Mouse (Mus musculus): Measurements from ENCODE around the gene Pxylp1.
"Not testable (repeated sequence)": the region's sequence is repeated elsewhere in the genome, so short reads cannot be mapped to it uniquely, and the experiment has no call there.

The Pxylp1 gene

DNA sequence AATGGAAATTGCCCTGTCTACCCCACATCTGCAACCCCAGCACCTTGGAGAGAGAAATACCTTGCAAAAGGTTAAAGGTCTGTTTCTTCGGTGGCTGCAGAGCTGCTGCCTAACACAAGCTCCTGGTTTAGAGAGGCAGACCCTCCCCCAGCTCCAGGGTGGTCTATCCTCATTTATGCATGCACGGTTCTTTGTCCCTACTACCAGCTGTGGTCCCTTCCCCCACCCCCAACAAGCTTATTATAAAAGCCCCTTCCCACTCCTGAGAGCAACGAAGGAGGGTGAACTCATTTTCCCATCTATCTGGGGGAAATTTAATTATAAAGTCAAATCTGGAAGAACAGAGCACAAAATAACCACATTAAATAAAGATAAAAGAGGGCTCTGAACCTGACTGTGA lies at the start of gene Pxylp1:
Gene Pxylp1 (minus strand): TSS at position 124 of the 400 bp plus-strand sequence.
- no peak for DNase-seq

DNA sequence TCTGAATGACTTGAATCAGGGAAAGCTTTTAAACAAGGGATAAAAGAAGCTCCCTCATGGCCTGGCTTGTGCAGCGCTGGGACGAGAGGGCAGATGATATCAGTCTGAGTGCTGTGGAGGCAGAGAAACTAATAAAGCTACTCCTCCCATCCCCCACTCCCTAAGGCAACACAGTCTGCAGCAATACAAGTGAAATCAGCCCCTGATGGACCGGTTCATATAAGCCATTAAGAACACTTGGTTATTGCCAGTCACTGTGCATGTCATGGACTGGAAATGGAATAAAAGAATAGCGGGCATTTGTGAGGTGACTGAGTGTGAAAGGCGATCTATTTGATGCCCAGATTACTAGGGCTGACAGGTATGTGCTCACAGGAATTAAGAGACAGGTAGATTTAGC lies 46.4 kb upstream of the Pxylp1 start:
- no peak for DNase-seq

DNA sequence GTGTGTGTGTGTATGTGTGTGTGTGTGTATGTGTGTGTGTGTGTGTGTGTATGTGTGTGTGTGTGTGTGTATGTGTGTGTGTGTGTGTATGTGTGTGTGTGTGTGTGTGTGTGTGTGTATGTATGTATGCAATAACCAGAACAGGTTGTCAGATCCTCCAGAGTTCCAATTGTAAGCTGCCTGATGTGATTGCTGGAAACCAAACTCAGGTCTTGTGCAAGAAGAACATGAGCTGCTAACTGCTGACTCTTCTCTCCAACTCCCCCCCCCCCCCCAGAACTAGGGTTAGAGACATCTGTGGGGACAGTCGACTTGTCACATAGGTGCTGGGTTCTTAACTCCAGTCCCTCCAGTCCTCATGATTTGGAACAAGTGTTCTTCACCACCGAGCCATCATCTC lies 44.0 kb upstream of the Pxylp1 start:
- not testable (repeated sequence) for DNase-seq

DNA sequence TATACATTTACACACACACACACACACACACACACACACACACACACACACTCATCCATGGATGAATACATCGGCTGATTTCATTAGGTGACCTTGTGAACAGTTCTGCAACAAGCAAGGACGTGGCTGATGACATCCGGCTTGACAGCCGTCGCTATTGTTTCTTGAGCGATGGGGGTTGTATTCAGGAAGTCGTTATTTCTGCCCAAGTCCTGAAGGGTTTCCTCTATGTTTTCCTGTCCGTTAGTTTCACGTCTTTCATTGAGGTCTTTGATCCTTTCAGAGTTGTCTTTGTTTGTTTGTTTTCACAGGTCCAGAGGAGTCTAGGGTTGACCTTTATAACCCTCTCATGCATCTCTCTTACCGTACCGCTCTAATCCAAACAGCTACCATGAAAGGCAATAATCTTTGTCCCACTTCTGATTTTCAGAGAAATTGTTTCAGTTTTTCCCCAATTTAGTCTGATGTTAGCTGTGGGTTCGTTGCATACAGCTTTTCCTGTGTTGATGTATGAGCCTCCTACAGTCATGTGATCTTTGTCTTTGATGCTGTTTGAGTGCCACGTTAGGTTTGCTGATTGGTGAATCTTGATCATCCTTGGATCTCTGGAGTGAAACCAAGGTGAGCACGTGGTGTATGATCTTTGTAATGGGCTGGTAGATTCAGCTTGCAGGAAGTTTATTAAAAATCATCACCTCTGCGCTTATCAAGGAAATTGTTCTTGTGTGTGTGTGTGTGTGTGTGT lies 43.3 kb upstream of the Pxylp1 start:
- DNase-seq: no peak

DNA sequence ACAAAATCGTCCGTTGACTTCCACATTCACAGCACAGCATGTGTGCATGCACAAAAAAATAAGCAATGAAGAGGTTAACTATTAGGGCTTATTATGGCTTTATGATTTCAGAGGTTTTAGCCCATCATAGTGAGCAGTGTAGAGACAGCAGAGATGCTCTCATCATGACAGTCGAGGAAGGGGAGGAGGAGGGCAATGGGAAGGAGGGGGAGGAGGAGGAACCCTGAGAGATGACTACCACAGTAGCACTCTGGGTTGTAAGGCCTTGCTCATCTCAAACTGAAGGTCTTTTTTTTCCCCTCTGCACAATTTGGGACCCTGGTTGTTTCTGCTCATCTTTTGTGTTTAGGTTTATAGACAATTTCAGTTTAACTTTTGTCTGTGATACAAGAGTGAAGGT lies 42.3 kb upstream of the Pxylp1 start:
- DNase-seq: no peak

DNA sequence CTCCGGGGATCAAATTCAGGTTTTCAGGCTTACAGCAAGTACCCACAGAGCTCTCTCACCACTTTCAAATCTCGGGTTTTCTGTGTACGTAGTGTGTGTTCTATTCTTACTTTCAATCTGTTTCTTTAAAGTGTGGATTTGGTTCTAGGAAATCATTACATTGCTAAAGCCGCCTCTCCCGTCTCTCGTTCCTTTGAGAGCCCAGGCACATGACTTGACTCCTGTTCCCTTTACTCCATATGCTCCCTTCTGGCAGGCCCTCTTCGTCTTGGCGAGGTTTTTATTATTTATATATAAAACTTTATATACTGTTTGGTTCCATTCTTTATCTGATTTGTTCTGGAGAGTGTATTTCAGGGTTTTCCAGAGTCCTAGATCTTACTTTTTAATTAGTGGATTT lies 40.3 kb upstream of the Pxylp1 start:
- no peak for DNase-seq

DNA sequence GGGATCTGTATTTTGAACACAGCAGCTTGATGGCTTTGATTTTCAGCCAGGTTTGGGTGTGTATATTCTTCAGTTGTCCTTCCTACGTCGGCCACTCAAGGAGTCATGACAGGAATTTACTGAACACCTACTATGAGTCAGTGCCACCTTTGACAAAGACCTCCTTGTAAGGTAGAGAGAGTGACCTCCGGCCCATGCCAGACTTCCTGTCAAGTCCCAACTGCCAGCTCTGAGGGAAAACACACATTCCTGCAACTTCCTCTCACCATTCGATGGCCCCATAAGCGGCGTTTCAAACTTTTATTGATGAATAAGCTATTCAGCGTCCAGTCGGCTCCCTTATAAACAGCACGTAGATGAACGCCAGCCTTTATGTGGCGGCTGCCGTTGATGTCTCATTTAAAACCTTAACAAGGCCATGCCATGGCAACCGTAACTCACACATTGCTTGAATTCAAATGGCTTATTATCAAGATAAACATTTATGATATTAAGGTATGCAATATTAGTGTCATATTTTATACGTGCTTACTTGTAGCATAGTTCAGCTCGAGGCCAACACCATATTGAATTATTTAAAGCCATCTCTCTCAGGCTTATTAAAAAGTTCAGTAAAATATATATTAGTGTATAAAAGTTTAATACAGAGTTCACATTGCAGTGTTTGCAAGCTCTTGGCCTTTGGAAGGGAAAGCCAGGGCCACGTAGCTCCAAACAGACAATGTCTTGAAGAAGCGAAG lies 31.3 kb upstream of the Pxylp1 start:
- DNase-seq: no peak

DNA sequence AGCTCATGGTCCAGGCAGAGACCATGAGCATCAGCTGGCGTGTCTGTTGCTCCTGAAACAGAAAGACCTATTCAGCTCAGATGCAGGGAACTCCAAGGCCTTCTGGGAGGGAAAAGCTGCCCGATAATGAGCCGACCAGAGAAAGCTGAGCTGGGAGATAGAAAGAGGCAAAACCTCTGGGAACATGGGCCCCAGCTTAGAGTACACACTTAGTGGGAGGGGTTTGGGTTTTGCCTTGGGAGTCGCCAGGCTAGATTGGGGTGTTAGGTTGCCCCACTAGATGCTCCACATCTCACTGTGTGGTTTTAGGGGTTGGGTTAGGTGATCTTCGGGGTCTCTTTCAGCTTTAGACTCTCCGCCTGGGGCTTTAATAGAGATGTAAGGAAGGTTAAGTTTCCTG lies 30.6 kb upstream of the Pxylp1 start:
- no peak for DNase-seq

DNA sequence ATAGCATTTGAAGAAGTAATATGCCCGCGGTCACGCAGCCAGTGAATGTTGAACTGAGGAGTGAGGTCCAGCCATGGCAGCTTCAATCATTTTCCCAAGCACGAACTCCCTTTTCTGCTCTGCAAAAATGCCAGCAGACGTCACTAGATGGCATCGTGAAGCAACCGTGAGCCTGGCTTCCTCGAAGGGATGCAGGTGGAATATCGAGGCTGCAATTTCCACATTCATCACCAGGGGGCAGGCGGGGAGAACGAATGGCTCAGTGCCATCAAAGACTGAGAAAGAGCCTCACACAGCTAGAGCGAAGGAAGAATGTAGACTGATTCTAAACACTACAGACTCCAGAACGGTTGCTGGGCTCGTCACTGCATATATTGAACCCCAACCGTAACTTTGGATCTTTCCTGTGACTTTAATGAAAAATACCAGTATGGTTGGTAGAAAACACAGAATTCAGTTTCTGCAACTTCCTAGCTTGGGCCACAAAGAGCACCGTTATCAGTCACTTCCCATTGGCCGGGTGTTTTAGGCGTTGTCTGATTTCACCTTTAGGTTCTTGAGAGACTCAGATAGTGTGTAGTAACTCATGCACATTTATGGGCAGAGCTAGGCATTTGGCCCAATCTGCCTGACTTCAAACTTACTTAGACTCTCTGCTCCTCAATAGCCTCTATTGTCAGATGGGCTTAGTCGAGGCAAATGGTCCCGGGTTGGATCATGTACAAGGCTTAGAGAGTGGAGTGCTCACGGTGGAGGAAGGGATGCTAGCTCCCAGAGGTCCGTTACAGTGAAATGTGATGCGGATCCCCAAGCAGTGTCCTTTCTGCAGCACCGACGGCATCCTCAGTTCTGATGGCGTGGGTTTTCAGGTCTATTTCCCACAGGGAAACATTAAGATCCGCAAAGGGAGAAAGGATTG lies 24.4 kb upstream of the Pxylp1 start:
- peak; percentile 93 for DNase-seq

DNA sequence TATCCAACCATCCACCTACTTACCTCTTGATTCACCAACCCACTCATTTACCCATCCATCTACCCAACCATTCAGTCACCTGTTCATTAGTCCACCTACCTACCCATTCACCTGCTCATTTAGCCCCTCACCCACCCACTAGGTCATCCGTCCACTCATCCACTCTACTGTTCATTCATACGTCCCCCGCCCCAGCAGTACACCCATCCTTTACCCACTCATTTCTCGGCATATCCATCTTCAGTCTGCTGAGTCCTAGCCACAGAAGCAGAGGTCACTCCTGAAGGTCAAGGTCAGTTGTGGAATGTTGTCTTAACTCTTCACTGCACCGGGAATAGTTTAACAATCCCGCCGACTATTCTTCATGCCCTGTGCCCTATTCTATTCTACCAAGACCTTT lies 23.6 kb upstream of the Pxylp1 start:
- no peak for DNase-seq

DNA sequence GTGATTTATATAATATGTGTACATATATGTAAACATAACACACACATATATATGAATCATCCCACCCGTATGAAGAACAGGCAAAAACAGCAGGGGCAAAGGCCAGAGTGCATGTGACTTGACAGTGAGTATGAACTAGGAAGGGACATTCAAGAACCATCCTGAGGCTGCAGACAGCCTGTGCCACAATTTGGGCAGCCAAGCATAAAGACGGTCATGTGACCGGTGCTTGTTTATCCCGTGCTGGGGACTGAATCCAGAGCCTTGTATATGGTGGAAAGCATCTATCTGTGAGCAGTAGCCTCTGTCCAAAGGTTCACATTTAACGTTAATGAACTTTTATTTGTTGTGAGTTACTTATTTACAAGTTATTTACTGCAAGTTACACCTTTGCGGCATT lies 22.4 kb upstream of the Pxylp1 start:
- peak; percentile 36 for DNase-seq

DNA sequence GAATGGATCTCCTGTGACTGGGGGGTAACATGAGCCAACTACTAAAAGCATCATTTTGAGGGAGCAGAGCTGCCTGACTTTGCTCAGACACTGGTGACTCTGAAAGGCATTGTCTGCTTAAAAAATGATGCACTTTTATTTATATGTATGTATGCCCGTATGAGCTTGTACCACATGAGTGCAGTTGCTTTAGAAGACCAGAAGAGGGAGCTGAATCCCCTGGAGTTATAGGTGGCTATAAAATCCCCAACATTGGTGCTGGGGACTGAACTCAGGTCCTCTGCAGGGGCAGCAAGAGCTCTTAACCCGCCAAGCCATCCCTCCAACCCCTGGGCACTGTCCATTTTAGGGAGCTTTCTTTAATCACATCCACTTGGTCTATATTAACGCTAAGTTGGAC lies 21.5 kb upstream of the Pxylp1 start:
- DNase-seq: no peak

DNA sequence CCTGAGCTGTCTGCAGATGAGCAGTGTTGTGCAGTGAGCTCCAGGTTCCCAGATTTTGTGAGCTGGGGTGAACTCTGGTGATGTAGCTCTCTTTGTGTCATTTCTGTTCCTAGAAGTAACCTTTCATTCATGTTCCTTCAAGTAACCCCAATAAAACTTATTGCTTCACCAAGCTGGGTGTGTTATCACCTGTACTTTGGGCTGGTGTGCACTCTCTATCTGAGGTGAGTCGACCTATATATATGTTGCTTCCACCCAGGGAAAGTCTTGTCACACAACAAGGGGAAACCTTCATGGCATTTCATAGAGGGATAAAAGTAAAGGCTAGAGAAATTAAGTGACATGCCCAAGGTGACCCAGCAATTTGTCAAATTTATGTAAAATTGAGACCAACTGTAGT lies 17.0 kb upstream of the Pxylp1 start:
- no peak for DNase-seq

DNA sequence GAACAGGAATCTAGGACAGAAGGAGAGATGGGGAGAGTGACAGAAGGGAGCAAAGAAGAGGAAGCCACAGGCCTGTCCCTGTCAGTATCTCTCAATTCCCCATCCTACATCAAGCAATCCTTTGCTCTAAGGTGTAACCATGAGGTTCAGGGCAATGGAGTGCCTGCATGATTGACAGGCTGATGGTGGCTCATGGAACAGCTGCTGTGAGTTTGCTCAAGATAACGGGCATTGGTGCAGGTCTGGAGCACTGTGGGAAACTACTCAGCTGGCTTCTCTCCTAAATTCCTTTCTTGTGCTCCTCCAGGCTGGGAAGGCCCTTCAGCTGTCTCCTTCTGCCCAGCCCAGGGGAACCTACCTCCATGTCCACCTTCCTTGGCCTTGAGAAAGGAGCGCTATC lies 16.3 kb upstream of the Pxylp1 start:
- no peak for DNase-seq

DNA sequence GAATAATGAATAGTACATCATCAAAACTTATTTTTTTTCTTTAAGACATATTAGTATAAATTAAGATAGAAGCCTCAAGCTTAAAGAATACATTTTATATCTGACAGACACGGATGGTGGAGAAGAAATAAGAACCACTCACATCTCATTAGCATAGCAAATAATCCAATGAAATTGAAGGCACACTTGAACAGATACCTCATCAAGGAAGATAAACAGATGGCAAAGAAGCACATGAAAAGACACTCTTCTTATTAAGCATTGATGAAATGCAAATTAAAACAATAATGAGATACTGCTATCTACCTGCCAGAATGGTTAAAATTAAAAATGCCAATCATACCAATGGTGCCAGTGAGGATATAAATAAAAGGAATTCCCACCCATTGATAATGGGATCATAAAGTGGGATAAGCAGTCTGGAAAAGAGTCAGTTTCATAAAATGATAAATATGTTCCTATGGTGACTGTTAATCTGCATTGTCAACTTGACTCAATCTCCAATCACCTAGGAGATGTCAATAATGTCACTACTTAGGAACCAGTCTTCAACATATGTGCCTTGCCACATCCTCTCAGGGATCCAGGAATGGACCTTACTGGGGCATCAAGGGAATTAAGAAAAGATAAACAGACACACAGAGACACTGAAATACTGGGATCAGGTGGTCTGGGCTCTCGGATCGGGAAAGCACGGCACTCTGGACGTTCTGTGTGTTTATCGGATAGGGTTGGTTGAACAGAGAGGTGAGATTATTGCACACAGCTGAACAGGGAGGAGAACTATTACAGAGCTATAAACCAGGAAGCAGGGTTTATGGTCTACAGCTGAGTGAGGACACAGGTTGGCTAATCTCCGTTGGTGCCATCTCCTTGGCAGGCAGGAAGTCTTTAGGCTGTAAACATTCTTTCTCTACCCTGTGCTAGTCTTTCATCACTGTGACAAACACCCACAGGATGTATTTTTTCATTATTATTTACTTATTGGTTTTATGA lies 12.2 kb upstream of the Pxylp1 start:
- no peak for DNase-seq

DNA sequence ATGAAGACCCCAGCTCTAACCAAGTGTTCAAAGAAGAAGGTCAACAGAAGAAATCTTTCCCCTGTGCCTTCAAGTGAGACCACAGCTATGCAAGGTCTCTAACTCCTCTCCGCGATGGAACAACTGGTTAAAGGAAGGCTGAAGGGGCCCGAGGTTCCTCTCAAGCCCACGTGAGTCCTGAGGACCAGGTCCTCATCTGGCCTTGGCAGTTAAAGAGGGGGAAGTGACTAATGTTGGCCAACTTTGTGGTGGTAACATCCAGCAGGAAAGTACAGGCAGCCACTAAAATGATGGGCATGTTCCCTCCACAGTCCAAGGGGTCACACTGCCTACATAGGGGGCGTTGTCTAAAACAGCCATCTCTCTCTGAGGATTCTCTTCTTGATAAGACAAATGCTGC lies 7.2 kb upstream of the Pxylp1 start:
- no peak for DNase-seq

DNA sequence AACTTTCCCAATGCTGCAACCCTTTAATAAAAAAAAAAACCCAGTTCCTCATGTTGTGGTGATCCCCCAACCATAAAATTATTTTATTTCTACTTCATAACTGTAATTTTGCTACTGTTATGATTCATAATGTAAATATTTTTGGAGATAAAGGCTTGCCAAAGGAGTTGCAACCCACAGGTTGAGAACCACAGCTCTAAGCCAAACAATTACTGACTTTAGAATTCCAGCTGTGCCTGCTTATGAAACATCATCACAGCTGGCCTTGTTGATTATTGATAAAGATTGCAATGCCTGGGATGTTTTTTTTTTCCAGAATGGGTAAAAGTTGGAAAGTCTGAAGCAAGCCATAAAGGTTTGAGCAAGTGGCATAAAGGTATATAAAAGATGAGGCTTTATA lies 6.5 kb upstream of the Pxylp1 start:
- DNase-seq: no peak

DNA sequence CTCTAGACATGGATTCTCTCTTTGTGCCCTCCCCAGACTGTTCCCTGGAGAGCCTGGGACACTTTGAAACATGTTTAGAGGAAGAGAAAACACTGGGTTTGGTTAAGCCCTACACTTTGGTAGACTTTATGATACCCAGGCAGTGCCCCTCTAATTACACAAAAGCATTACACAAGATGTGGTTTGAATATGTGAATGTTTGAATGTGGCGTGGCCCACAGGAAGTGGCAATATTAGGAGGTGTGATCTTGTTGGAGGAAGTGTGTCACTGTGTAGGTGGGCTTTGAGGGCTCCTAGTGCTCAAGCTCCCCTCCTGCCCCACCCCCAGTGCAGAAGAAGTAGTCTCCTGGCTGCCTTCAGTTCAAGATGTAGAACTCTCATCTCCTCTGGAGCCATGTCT lies 4.2 kb upstream of the Pxylp1 start:
- no peak for DNase-seq

DNA sequence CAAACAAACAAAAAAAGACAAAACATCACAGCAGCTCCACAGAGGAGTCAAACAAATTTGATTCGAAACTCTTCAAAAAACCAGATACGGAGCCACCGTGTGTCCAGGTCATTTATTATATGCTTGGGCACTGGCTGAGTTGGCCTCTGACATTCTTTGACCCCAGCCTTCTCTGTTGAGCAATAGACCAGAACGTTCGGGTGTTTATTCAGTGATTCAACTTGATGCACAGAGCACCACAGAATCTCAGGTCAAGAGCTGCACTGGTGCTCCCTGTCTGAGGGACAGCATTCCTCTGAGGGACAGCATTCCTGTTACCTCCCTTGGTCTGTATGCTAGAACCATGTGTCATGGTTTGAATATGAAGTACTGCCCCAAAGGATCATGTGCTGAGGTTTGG lies 1.1 kb upstream of the Pxylp1 start:
- peak; percentile 40 for DNase-seq

DNA sequence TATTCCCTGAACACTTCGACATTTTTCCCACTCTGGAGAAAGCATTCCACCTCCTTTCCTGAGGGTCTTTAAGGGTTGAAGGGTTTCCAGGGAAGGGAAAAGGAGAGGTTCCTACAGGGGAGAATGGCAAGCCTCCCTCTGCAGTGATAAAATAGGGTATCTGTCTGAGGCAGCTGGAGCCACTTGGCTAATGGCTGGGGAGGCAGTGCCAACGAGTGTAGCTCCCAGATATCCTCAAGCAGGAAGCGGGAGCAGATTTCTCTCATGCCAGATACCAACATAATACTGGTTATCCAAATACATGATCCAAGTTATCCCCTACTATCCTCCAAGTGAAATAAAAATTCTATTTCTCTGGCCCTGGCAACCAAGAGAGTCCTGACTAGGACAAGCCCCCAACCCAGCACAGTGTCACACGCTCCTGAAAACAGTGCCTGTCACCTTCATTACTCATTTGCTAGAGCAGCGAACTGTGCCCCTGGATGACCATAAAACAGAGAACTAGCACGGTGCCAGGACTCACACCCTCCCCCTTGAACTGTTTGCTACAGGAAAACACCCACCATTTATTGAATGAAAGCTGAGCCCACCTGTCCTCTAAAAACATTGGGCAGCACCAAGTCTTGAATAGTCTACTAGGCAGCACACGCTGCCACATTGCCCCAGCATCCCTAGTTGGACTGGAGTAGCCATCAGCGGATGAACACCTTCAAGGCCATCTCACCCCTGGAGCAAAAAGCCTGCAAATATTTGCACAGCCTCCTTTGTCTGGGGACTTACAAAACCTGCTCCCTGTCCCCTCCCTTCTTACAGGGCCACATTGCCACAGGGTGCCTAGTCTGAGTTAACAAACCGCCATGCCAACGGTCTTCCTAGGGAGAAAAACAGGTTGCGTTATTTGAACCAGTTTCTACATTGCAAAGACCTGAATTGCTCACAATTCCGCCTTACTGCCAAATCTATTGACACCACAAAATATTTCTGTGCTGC lies 833 bp downstream of the Pxylp1 start:
- DNase-seq: no peak

DNA sequence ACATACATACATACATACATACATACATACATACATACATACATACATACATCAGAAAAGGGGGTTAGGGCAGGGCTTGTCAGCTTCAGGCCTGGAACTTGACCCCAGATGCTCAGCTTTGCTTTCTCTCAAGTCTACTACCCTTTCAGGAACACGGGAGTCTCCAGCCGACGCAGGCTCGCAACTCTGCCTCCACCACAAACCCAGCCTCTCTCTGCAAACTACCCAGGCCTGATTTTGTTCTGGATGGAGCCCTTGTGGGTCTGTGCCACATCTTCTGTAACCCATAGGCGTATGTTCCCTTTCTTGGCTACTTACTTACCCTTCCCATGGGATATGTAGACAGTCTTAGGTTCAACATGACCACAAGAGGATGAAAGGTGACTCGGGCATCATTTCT lies 1.7 kb downstream of the Pxylp1 start:
- no peak for DNase-seq
